Mouse (Mus musculus): ENCODE results near the gene Zfp853.

- TF ChIP-seq RCOR1 (IDR thresholded peaks at IDR 0.05; ENCODE audit: low read depth, low read length), result no peak
- no peak for TF ChIP-seq POLR2A (IDR thresholded peaks at IDR 0.05; ENCODE audit: control insufficient read depth in 1 of 2, insufficient read depth in 1 of 2, low read depth in 1 of 2, low read length in 2 of 2, poor library complexity in 1 of 2)
- no peak for TF ChIP-seq CTCF (IDR thresholded peaks at IDR 0.05 in 2 of 3, conservative IDR thresholded peaks at IDR 0.05 in 1 of 3; ENCODE audit: control insufficient read depth in 1 of 3, insufficient read depth in 1 of 3, low read depth in 2 of 3, low read length in 3 of 3, poor library complexity in 1 of 3, severe bottlenecking in 1 of 3)
- no peak for TF ChIP-seq MEF2A (IDR thresholded peaks at IDR 0.05; ENCODE audit: extremely low read depth, insufficient replicate concordance, low read depth, low read length, poor library complexity, severe bottlenecking)
- no peak for TF ChIP-seq MAX (IDR thresholded peaks at IDR 0.05; ENCODE audit: low read length)
- TF ChIP-seq USF1 (IDR thresholded peaks at IDR 0.05; ENCODE audit: low read depth, low read length), result no peak
- no peak for TF ChIP-seq POLR2AphosphoS2 (IDR thresholded peaks at IDR 0.05; ENCODE audit: low read length)
- TF ChIP-seq ZNF384 (IDR thresholded peaks at IDR 0.05; ENCODE audit: low read depth, low read length), result no peak
- no peak for TF ChIP-seq EP300 (IDR thresholded peaks at IDR 0.05; ENCODE audit: low read depth in 1 of 2, low read length in 2 of 2)
- TF ChIP-seq MXI1 (IDR thresholded peaks at IDR 0.05; ENCODE audit: low read depth, low read length), result no peak
Observed at GRCm38 (mm10) chr5:143287774-143288328, 5.6 kb downstream of the Zfp853 start.

Measured in MEL (cell line).